Mouse (Mus musculus): ENCODE data around the gene Afdn.

Gene Afdn

GRCm38 (mm10) chr17:13759853-13760627, at the start of gene Afdn:
Gene Afdn (plus strand): TSS chr17:13760539.
- peak; percentile 66 to 76 for DNase-seq (ENCODE audit: low spot score in 2 of 2)

- no peak for DNase-seq (ENCODE audit: low spot score in 2 of 2)
Measured at GRCm38 (mm10) chr17:13711173-13711572, 49.2 kb upstream of the Afdn start.

GRCm38 (mm10) chr17:13712116-13712515, 48.2 kb upstream of the Afdn start:
- no peak for DNase-seq (ENCODE audit: low spot score in 2 of 2)

GRCm38 (mm10) chr17:13712518-13712917, 47.8 kb upstream of the Afdn start:
- DNase-seq (ENCODE audit: low spot score in 2 of 2): no peak

- DNase-seq (ENCODE audit: low spot score in 2 of 2): no peak
Measured at GRCm38 (mm10) chr17:13714128-13714527, 46.2 kb upstream of the Afdn start.

- no peak for DNase-seq (ENCODE audit: low spot score in 2 of 2)
Measured at GRCm38 (mm10) chr17:13714654-13715053, 45.7 kb upstream of the Afdn start.

- no peak for DNase-seq (ENCODE audit: low spot score in 2 of 2)
Measured at GRCm38 (mm10) chr17:13715511-13715910, 44.8 kb upstream of the Afdn start.

- no peak for DNase-seq (ENCODE audit: low spot score in 2 of 2)
Measured at GRCm38 (mm10) chr17:13716336-13716735, 44.0 kb upstream of the Afdn start.

- DNase-seq (ENCODE audit: low spot score in 2 of 2): peak; percentile 26 to 45
Measured at GRCm38 (mm10) chr17:13717428-13717827, 42.9 kb upstream of the Afdn start.

GRCm38 (mm10) chr17:13720187-13720586, 40.2 kb upstream of the Afdn start:
- DNase-seq (ENCODE audit: low spot score in 2 of 2): no peak

- DNase-seq (ENCODE audit: low spot score in 2 of 2): no peak
Measured at GRCm38 (mm10) chr17:13721372-13721771, 39.0 kb upstream of the Afdn start.

GRCm38 (mm10) chr17:13722434-13722833, 37.9 kb upstream of the Afdn start:
- DNase-seq (ENCODE audit: low spot score in 2 of 2): no peak

- no peak for DNase-seq (ENCODE audit: low spot score in 2 of 2)
Measured at GRCm38 (mm10) chr17:13725004-13725550, 35.3 kb upstream of the Afdn start.

- DNase-seq (ENCODE audit: low spot score in 2 of 2): peak in 1 of 2 experiments; percentile 31
Measured at GRCm38 (mm10) chr17:13726832-13727355, 33.4 kb upstream of the Afdn start.

GRCm38 (mm10) chr17:13730980-13731726, 29.2 kb upstream of the Afdn start:
- no peak for DNase-seq (ENCODE audit: low spot score in 2 of 2)

GRCm38 (mm10) chr17:13731727-13732112, 28.6 kb upstream of the Afdn start:
- DNase-seq (ENCODE audit: low spot score in 2 of 2): no peak

GRCm38 (mm10) chr17:13732685-13733084, 27.7 kb upstream of the Afdn start:
- DNase-seq (ENCODE audit: low spot score in 2 of 2): no peak

GRCm38 (mm10) chr17:13733971-13734370, 26.4 kb upstream of the Afdn start:
- DNase-seq (ENCODE audit: low spot score in 2 of 2): no peak

- DNase-seq (ENCODE audit: low spot score in 2 of 2): no peak
Measured at GRCm38 (mm10) chr17:13735057-13735456, 25.3 kb upstream of the Afdn start.

GRCm38 (mm10) chr17:13735803-13736282, 24.5 kb upstream of the Afdn start:
- DNase-seq (ENCODE audit: low spot score in 2 of 2): no peak

- peak in 1 of 2 experiments; percentile 14 for DNase-seq (ENCODE audit: low spot score in 2 of 2)
Measured at GRCm38 (mm10) chr17:13737336-13737735, 23.0 kb upstream of the Afdn start.

GRCm38 (mm10) chr17:13738121-13738776, 22.1 kb upstream of the Afdn start:
- DNase-seq (ENCODE audit: low spot score in 2 of 2): no peak
